Mouse (Mus musculus): ENCODE data around the gene Rgs10.

The Rgs10 gene

DNA sequence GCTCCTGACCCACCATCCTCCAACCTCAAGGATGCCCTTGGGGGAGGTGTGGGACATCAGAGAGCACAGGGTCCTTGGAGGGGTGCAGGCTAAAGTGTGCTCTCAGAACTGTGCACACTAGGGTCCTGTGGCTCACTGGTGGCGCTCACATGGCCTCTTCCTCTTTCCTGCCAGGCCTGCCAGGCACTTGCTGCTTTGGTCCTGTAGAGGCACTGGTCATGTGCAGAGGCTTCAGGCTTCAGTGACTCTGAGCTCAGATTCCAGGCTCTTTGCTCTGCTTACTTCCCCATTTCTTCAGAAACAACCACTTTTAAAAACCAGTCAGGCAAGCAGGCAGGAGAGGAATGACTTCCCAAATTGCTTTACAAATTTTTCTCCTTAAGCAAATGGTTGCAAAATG lies 85.7 kb downstream of the Rgs10 start:
- no peak for DNase-seq

DNA sequence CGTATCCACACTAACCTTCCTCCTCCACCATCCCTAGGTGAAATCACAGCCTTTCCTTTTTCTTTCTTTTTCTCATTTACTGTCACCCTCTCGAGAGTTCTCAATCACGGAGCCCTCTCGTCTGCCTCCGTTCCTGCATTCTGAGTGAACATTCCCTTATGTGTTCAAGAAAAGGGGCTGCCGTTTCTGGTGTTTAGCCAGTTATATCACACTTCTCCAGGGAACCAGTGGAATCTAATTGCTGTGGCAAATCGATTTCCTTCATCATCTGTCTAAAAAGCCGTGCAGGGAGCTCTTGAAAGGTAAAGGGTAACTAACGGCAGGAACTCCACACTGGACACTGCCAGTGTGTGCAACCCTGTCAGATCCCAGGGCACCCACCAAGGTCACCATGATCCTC lies 87.6 kb downstream of the Rgs10 start:
- DNase-seq = no peak

DNA sequence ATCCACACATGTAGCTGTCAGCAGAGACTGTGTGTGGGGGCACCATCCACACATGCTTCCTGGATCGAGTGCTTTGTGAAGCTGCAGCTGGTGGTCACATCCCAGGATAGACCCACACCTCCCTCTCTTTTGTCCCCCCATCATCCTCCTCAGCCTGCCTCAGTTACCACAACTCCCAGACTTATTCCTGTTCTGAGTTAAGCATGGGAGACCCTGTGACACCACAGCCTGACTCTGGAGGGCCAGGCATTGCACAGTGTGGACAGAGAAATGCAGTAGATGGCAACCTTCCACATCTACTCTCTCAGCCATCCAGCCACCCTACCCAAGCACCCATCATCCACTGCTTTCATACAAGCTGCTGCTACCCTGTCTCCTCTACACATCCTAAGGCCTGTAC lies 93.6 kb downstream of the Rgs10 start:
- no peak for DNase-seq
